Mouse (Mus musculus) stomach, postnatal 0 days (tissue): ENCODE measurements around the gene Tenm2. TPM values are rescaled to one million over a fixed set of nuclear protein-coding genes. Genes with fewer than 3 reads are reported as not detected.

Experiments used
- ATAC-seq: fragments of 200-750 bp; cut with Nextera tagmentation; 2 replicates; pipeline ENCODE4 v1.8.0; 2017; ENCODE audit not compliant: low FRiP score, low TSS enrichment
- DNase-seq: peaks from one replicate; pipeline ENCODE4 v3.0.0-alpha.2; 2016; ENCODE audit warnings: low spot score
- H3K27ac ChIP-seq: fragments of 300-500 bp; sonication (generic); replicated peaks from 2 replicates; pipeline ENCODE4 v1.5.1; 2014; ENCODE audit warnings: mild to moderate bottlenecking, control low read depth
- H3K27me3 ChIP-seq: fragments of 300-500 bp; sonication (generic); 2 replicates; pipeline ENCODE4 v1.6.1; 2014; ENCODE audit warnings: low read length; ENCODE audit not compliant: control insufficient read depth, insufficient read depth
- H3K36me3 ChIP-seq: fragments of 300-500 bp; sonication (generic); 2 replicates; pipeline ENCODE4 v1.6.1; 2014; ENCODE audit warnings: low read length, mixed read lengths; ENCODE audit not compliant: control insufficient read depth, insufficient read depth
- H3K4me1 ChIP-seq: fragments of 300-500 bp; sonication (generic); replicated peaks from 2 replicates; pipeline ENCODE4 v1.6.1; 2014; ENCODE audit warnings: antibody characterized with exemption; ENCODE audit not compliant: control insufficient read depth, insufficient read depth
- H3K4me2 ChIP-seq: fragments of 300-500 bp; sonication (generic); replicated peaks from 2 replicates; pipeline ENCODE4 v1.6.1; 2014; ENCODE audit warnings: low read depth, mild to moderate bottlenecking, control low read depth, moderate library complexity
- H3K4me3 ChIP-seq: fragments of 300-500 bp; sonication (generic); 2 replicates; pipeline ENCODE4 v1.5.1; 2014; ENCODE audit warnings: low read depth, low read length, control low read depth
- H3K9ac ChIP-seq: fragments of 300-500 bp; sonication (generic); 2 replicates; pipeline ENCODE4 v1.6.1; 2014; ENCODE audit warnings: mild to moderate bottlenecking, low read length, control low read depth, mixed read lengths
- H3K9me3 ChIP-seq: fragments of 300-500 bp; sonication (generic); 2 replicates; pipeline ENCODE4 v1.6.1; 2016; ENCODE audit warnings: low read length; ENCODE audit not compliant: control insufficient read depth
- CTCF ChIP-seq: IDR thresholded peaks from 2 replicates; pipeline ENCODE4 v1.5.1; 2016; ENCODE audit warnings: antibody characterized with exemption, low read depth, mild to moderate bottlenecking, moderate library complexity
- EP300 ChIP-seq: optimal IDR thresholded peaks from 2 replicates; pipeline ENCODE3; 2016; ENCODE audit warnings: antibody characterized with exemption
- WGBS: fragments of 180-500 bp; shearing (Covaris S2); extraction: QIAGEN DNeasy Blood & Tissue Kit; methylation state at CpG from one replicate; pipeline ENCODE4 v1.1.7; 2014; 5-methylcytosine and 5-hydroxymethylcytosine counted together
- polyA plus RNA-seq: library from polyadenylated mRNA; unstranded; fragments of >200 nt; fragmentation: Nextera tagmentation; extraction: Ambion mirVana; gene quantifications from 2 replicates; pipeline ENCODE4 v1.2.1, GENCODE M21; 2015

Tenm2 gene
- polyA plus RNA-seq, 1 experiment from 2014 or later: 3.6 TPM

- 71% methylated on average over 2 of the region's 2 CpGs for WGBS
- no peak for DNase-seq
- TF ChIP-seq EP300: no peak
- no peak for TF ChIP-seq CTCF
- Histone ChIP-seq H3K27ac (no peak overlapping the region), H3K36me3 (no peaks in the 10 kb centered on the region), H3K4me2 (no peak overlapping the region), H3K9ac (no peak overlapping the region), H3K4me1 (no peaks in the 10 kb centered on the region), H3K27me3 (no peaks in the 10 kb centered on the region), H3K9me3 (no peaks in the 10 kb centered on the region), H3K4me3 (no peak overlapping the region)
- no peak for ATAC-seq
These were observed 885.9 kb downstream of the Tenm2 start for GRCm38 (mm10) chr11:36349856-36350255.

GRCm38 (mm10) chr11:36341799-36342198, 894.0 kb downstream of the Tenm2 start:
- Histone ChIP-seq H3K4me2 (no peak overlapping the region), H3K9me3 (no peaks in the 10 kb centered on the region), H3K9ac (no peak overlapping the region), H3K27ac (no peak overlapping the region), H3K4me3 (no peak overlapping the region), H3K27me3 (no peaks in the 10 kb centered on the region), H3K36me3 (no peaks in the 10 kb centered on the region), H3K4me1 (no peaks in the 10 kb centered on the region)
- 86% methylated on average over 3 of the region's 3 CpGs for WGBS
- ATAC-seq (no peak), DNase-seq (no peak)
- TF ChIP-seq EP300 (no peak), CTCF (no peak)

GRCm38 (mm10) chr11:36338424-36338823, 897.3 kb downstream of the Tenm2 start:
- no peak for ATAC-seq
- Histone ChIP-seq H3K9ac (no peak overlapping the region), H3K4me1 (no peaks in the 10 kb centered on the region), H3K27me3 (no peaks in the 10 kb centered on the region), H3K4me2 (no peak overlapping the region), H3K4me3 (no peak overlapping the region), H3K27ac (no peak overlapping the region), H3K9me3 (no peaks in the 10 kb centered on the region), H3K36me3 (no peaks in the 10 kb centered on the region)
- TF ChIP-seq EP300 (no peak), CTCF (no peak)
- no peak for DNase-seq
- 56% methylated on average over 4 of the region's 4 CpGs for WGBS

- Histone ChIP-seq H3K9me3 (no peaks in the 10 kb centered on the region), H3K4me3 (no peak overlapping the region), H3K27ac (no peak overlapping the region), H3K36me3 (no peaks in the 10 kb centered on the region), H3K4me1 (no peaks in the 10 kb centered on the region), H3K9ac (no peak overlapping the region), H3K4me2 (no peak overlapping the region), H3K27me3 (no peaks in the 10 kb centered on the region)
- 85% methylated on average over 6 of the region's 6 CpGs for WGBS
- no peak for DNase-seq
- no peak for TF ChIP-seq EP300
- TF ChIP-seq CTCF: no peak
- ATAC-seq: no peak
These were observed 898.7 kb downstream of the Tenm2 start for GRCm38 (mm10) chr11:36337063-36337462.

GRCm38 (mm10) chr11:36335147-36335546, 900.6 kb downstream of the Tenm2 start:
- 77% methylated on average over 5 of the region's 5 CpGs for WGBS
- Histone ChIP-seq H3K9me3 (no peaks in the 10 kb centered on the region), H3K36me3 (no peaks in the 10 kb centered on the region), H3K4me1 (no peaks in the 10 kb centered on the region), H3K4me3 (no peak overlapping the region), H3K27me3 (no peaks in the 10 kb centered on the region), H3K27ac (no peak overlapping the region), H3K4me2 (no peak overlapping the region), H3K9ac (no peak overlapping the region)
- no peak for DNase-seq
- ATAC-seq: no peak
- TF ChIP-seq EP300 (no peak), CTCF (no peak)

- no peak for TF ChIP-seq EP300
- no peak for TF ChIP-seq CTCF
- no peaks in the 10 kb centered on the region for H3K4me1 ChIP-seq
- ATAC-seq (no peak), DNase-seq (no peak)
- no peak overlapping the region for H3K4me3 ChIP-seq
- no peak overlapping the region for H3K9ac ChIP-seq
- H3K27me3 ChIP-seq: no peaks in the 10 kb centered on the region
- no peak overlapping the region for H3K4me2 ChIP-seq
- H3K36me3 ChIP-seq: no peaks in the 10 kb centered on the region
- no peaks in the 10 kb centered on the region for H3K9me3 ChIP-seq
- H3K27ac ChIP-seq: no peak overlapping the region
- WGBS: 13% methylated on average over 7 of the region's 7 CpGs
These were observed 901.5 kb downstream of the Tenm2 start for GRCm38 (mm10) chr11:36334100-36334735.
